Mouse (Mus musculus): ENCODE measurements around the gene Gm10283. TPM values are rescaled to one million over a fixed set of nuclear protein-coding genes. Genes with fewer than 3 reads are reported as not detected.
"Not testable (repeated sequence)": the region's sequence is repeated elsewhere in the genome, so short reads cannot be mapped to it uniquely, and the experiment has no call there.

Gene Gm10283
- total RNA-seq (2021) (not detected), polyA plus RNA-seq (2012; rRNA removed) (not detected in 2 replicates)
- long read RNA-seq: 0 reads

DNA sequence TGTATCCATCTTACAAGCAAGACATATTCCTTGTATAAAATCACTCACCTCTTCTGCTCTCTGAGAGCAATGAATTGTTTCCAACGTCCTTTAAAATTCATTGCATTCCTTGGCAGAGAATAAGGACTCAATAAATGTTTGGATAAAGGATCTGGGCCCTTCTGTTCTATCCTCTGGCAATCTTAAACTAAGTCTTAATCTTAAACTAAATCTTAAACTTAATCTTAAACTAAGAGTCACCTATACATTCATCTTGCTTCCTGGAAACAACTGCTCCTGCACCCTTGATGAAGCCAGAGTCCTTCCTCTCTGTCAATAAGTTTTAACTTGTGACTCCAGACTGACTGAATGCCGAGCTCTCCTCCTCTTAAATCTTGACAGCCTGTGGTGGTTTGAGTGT is at the start of gene Gm10283:
Gene Gm10283 (minus strand): TSS at position 101 of the 400 bp plus-strand sequence.
- Histone ChIP-seq H3K79me2 (replicated peaks; ENCODE audit: control insufficient read depth, insufficient read depth, low read length) (no peaks in the 10 kb centered on the region), H3K9ac (ENCODE audit: low read depth, low read length) (no peak within 1 kb of the TSS), H3K4me1 (ENCODE audit: control insufficient read depth, insufficient read depth, low read length) (no peaks in the 10 kb centered on the region), H3K27ac (no peak within 1 kb of the TSS), H3K4me3 (no peak within 1 kb of the TSS), H3K36me3 (ENCODE audit: control insufficient read depth, insufficient read depth, low read length) (no peaks in the 10 kb centered on the region), H3K27me3 (ENCODE audit: control insufficient read depth, insufficient read depth, low read length) (no peaks in the 10 kb centered on the region)
- intact Hi-C loops (cut with DNase I): no loop called here
- DNase-seq: no peak
- TF ChIP-seq POLR2A (IDR thresholded peaks at IDR 0.05; ENCODE audit: insufficient read depth, low read depth, low read length): no peak
- no peak for TF ChIP-seq EP300 (IDR thresholded peaks at IDR 0.05; ENCODE audit: insufficient read depth, low read depth, low read length)
- TF ChIP-seq CTCF (IDR thresholded peaks at IDR 0.05): no peak
- 45% methylated on average over 2 of the region's 2 CpGs for WGBS

- no peak for DNase-seq
- no peaks in the 10 kb centered on the region for H3K79me2 ChIP-seq (replicated peaks; ENCODE audit: control insufficient read depth, insufficient read depth, low read length)
- intact Hi-C loops (cut with DNase I): no loop called here
- no peaks in the 10 kb centered on the region for H3K4me1 ChIP-seq (ENCODE audit: control insufficient read depth, insufficient read depth, low read length)
- H3K27ac ChIP-seq: no peak overlapping the region
- H3K9ac ChIP-seq (ENCODE audit: low read depth, low read length): no peak overlapping the region
- no peaks in the 10 kb centered on the region for H3K36me3 ChIP-seq (ENCODE audit: control insufficient read depth, insufficient read depth, low read length)
- no peak overlapping the region for H3K4me3 ChIP-seq
- TF ChIP-seq EP300 (IDR thresholded peaks at IDR 0.05; ENCODE audit: insufficient read depth, low read depth, low read length) (no peak), CTCF (IDR thresholded peaks at IDR 0.05) (no peak), POLR2A (IDR thresholded peaks at IDR 0.05; ENCODE audit: insufficient read depth, low read depth, low read length) (no peak)
- no peaks in the 10 kb centered on the region for H3K27me3 ChIP-seq (ENCODE audit: control insufficient read depth, insufficient read depth, low read length)
- 48% methylated on average over 2 of the region's 2 CpGs for WGBS
Observed at GRCm38 (mm10) chr8:60534945-60535344, 31.9 kb upstream of the Gm10283 start.

DNA sequence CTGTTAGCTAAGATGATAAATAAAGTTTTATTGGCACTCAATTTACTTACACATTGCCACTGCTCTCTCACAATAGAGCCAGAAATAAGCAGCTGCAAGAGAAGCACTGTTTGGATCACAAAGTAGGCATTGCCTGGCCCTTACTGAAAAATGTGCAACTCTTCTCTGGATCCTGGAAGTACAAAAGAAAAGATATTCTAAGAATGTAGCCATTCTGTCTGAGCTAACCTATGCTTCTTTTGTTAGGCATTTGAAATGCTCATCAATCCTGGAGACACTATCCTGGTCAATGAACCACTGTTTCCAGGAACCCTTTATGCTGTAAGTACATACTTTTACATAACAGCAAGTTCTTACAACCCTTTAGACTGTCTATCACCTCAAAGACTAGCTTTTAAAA is 15.3 kb upstream of the Gm10283 start:
- Histone ChIP-seq H3K4me3 (no peak overlapping the region), H3K4me1 (ENCODE audit: control insufficient read depth, insufficient read depth, low read length) (no peaks in the 10 kb centered on the region), H3K36me3 (ENCODE audit: control insufficient read depth, insufficient read depth, low read length) (no peaks in the 10 kb centered on the region), H3K79me2 (replicated peaks; ENCODE audit: control insufficient read depth, insufficient read depth, low read length) (no peaks in the 10 kb centered on the region), H3K27ac (no peak overlapping the region), H3K27me3 (ENCODE audit: control insufficient read depth, insufficient read depth, low read length) (no peaks in the 10 kb centered on the region), H3K9ac (ENCODE audit: low read depth, low read length) (no peak overlapping the region)
- intact Hi-C loops (cut with DNase I): no loop called here
- TF ChIP-seq POLR2A (IDR thresholded peaks at IDR 0.05; ENCODE audit: insufficient read depth, low read depth, low read length) (no peak), EP300 (IDR thresholded peaks at IDR 0.05; ENCODE audit: insufficient read depth, low read depth, low read length) (no peak), CTCF (IDR thresholded peaks at IDR 0.05) (no peak)
- DNase-seq: no peak

GRCm38 (mm10) chr8:60505653-60506521 is 2.9 kb upstream of the Gm10283 start, which contains the start of gene Aadat:
Gene Aadat (plus strand): TSS chr8:60505932.
- H3K4me3 ChIP-seq: peak within 1 kb of the TSS; percentile 32

GRCm38 (mm10) chr8:60495046-60495445 is 8.0 kb downstream of the Gm10283 start:
- not testable (repeated sequence) for H3K36me3 ChIP-seq (ENCODE audit: control insufficient read depth, insufficient read depth, low read length)
- WGBS: 71% methylated on average over 2 of the region's 2 CpGs

More at GRCm38 (mm10) chr8:60505653-60506521, 2.9 kb upstream of the Gm10283 start, which contains the start of gene Aadat:
- Histone ChIP-seq H3K4me1 (ENCODE audit: control insufficient read depth, insufficient read depth, low read length) (no peaks in the 10 kb centered on the region), H3K27ac (no peak within 1 kb of the TSS), H3K27me3 (ENCODE audit: control insufficient read depth, insufficient read depth, low read length) (no peaks in the 10 kb centered on the region), H3K36me3 (ENCODE audit: control insufficient read depth, insufficient read depth, low read length) (no peaks in the 10 kb centered on the region), H3K79me2 (replicated peaks; ENCODE audit: control insufficient read depth, insufficient read depth, low read length) (no peaks in the 10 kb centered on the region), H3K9ac (ENCODE audit: low read depth, low read length) (peak within 1 kb of the TSS; percentile 13)
- intact Hi-C loops (cut with DNase I): loop anchor here (2.0 to 5.0 kb wide), 3 partner anchors 86 to 486 kb away; partner anchors contain the start of gene Nek1
- 3% methylated on average over 25 of the region's 25 CpGs for WGBS
- TF ChIP-seq CTCF (IDR thresholded peaks at IDR 0.05) (peak; percentile 82), EP300 (IDR thresholded peaks at IDR 0.05; ENCODE audit: insufficient read depth, low read depth, low read length) (no peak)
- DNase-seq: peak; percentile 35 to 44

DNA sequence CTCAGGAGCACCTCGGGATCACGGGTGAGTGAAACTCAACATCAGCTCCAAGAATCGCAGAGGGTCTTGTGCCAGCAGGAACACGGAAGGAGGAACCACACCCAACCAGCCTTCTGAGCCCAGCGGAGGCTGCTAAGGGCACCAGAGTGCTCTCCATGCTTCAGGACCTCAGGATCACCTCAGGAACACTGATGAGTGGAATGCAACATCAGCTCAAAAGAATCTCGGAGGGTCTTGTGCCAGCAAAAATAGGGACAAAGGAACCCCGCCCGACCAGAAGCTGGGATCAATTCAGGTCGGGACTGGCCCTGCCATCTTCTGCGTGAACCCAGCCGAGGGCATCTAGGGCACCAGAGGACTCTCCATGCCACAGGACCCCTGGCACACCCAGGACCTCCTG is 8.4 kb downstream of the Gm10283 start:
- H3K4me1 ChIP-seq (ENCODE audit: control insufficient read depth, insufficient read depth, low read length): peaks cover 1% of the 10 kb centered on the region; the same call in 1 of the 2 replicates
- no peak overlapping the region for H3K4me3 ChIP-seq
- TF ChIP-seq EP300 (IDR thresholded peaks at IDR 0.05; ENCODE audit: insufficient read depth, low read depth, low read length): no peak
- TF ChIP-seq CTCF (IDR thresholded peaks at IDR 0.05): no peak
- no peak for TF ChIP-seq POLR2A (IDR thresholded peaks at IDR 0.05; ENCODE audit: insufficient read depth, low read depth, low read length)
- H3K9ac ChIP-seq (ENCODE audit: low read depth, low read length): no peak overlapping the region
- H3K27ac ChIP-seq: no peak overlapping the region
- intact Hi-C loops (cut with DNase I): no loop called here
- H3K27me3 ChIP-seq (ENCODE audit: control insufficient read depth, insufficient read depth, low read length): no peaks in the 10 kb centered on the region
- 80% methylated on average over 11 of the region's 11 CpGs for WGBS
- DNase-seq: no peak
- H3K36me3 ChIP-seq (ENCODE audit: control insufficient read depth, insufficient read depth, low read length): no peaks in the 10 kb centered on the region
- no peaks in the 10 kb centered on the region for H3K79me2 ChIP-seq (replicated peaks; ENCODE audit: control insufficient read depth, insufficient read depth, low read length)

More at GRCm38 (mm10) chr8:60495046-60495445, 8.0 kb downstream of the Gm10283 start:
- intact Hi-C loops (cut with DNase I); H3K4me3 ChIP-seq; H3K27ac ChIP-seq; H3K4me1 ChIP-seq (ENCODE audit: control insufficient read depth, insufficient read depth, low read length); DNase-seq; H3K27me3 ChIP-seq (ENCODE audit: control insufficient read depth, insufficient read depth, low read length); H3K9ac ChIP-seq (ENCODE audit: low read depth, low read length); H3K79me2 ChIP-seq (replicated peaks; ENCODE audit: control insufficient read depth, insufficient read depth, low read length): not testable (repeated sequence)

All from heart, adult 2 months (tissue).